Mouse (Mus musculus) E14TG2a.4 (cell line): ENCODE measurements at regions not wholly inside any gene's neighbourhood (a gene's known extent, or its start where the extent isn't known, plus 50 kb on each side); places are given as distances from the start of the nearest gene placed in this dataset.

ENCODE experiments used
- CTCF ChIP-seq: conservative IDR thresholded peaks from 2 replicates; pipeline ENCODE4 v1.5.1; 2014; ENCODE audit warnings: low read length
- NANOG ChIP-seq: IDR thresholded peaks from 2 replicates; pipeline ENCODE4 v1.6.1; 2014; ENCODE audit warnings: borderline replicate concordance, low read length, mixed read lengths

DNA sequence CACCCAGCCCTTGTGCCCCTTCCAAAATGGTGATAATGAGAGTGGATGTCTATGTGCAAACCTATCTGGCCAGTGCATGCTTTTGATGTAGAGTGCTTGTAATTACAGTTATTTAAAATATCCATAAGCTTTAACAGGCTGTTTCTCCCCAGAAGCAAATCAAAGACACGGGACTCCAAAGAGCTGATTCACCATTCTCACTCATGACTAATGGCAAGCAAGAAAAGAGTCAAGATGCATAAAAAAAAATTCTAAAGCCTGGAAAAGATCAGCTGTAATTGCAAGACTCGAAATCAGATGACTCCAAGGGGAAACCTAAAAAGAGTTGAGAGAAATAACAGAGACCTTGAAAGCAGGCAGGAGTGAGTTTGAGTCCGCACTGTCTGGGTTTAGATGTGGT lies 79.6 kb upstream of the Tmem108 start:
- TF ChIP-seq CTCF: no peak
- no peak for TF ChIP-seq NANOG
